10 mouse cellular contexts compared by ENCODE assay signal in the genomic region with DNA sequence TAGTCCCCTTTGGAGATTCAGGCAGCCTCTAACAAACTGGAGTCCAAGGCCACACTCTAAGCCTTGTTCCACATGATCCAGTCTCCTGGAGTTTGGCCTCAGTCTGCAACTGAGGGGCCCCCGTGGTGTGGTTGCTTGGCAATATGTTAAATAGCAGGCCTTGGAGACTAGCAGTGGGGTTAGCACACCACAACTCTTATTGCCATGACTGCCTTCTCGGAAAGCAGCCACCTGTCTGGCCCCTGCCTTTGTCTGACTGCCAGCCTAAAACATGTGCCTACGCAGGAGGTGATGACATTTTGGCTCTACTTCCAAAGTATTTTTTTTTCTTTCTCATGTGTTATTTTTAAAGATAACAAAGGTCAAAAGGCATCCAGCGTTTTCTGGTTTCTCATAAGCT. TPM values are rescaled to one million over a fixed set of nuclear protein-coding genes. Genes with fewer than 3 reads are reported as not detected.
DNase-seq lines count a peak whose midpoint lies in the region; ATAC-seq and TF ChIP-seq lines count a peak whose summit lies in the region.
"Had no signal": no experiment of that assay in that cellular context is flagged by ENCODE, and none has a peak within 500 bp of the region (broad histone marks: within the 10 kb centered on the region; RNA-seq: fewer than 3 reads in every experiment).

No protein-coding gene starts in this region.

- H3K9me3 ChIP-seq in embryonic facial prominence, embryonic 14.5 days (ENCODE audit: control insufficient read depth, low read length), result no peaks in the 10 kb centered on the region
- no peaks in the 10 kb centered on the region for H3K9me3 ChIP-seq in embryonic facial prominence, embryonic 10.5 days
- H3K9me3 ChIP-seq in G1E (replicated peaks), result no peaks in the 10 kb centered on the region
- H3K9me3 ChIP-seq in kidney, postnatal 0 days (replicated peaks; ENCODE audit: low read length), result no peaks in the 10 kb centered on the region
- H3K9me3 ChIP-seq: heart, embryonic 15.5 days; lung, embryonic 15.5 days had no signal

- peak; percentile 19 for DNase-seq in embryonic facial prominence, embryonic 14.5 days (ENCODE audit: low spot score)
- DNase-seq in embryonic facial prominence, embryonic 10.5 days (ENCODE audit: low spot score), result no peak
- no peak for DNase-seq in G1E (ENCODE audit: low spot score)
- DNase-seq in cerebellum, postnatal 25 days, result peak; percentile 52 to 65
- DNase-seq in kidney, postnatal 0 days (ENCODE audit: low spot score), result no peak
- no peak for DNase-seq in gastrocnemius, postnatal 25 days
- DNase-seq in thymus, postnatal 36 days, result no peak
- no peak for DNase-seq in heart, adult 2 months

- no peaks in the 10 kb centered on the region for H3K36me3 ChIP-seq in embryonic facial prominence, embryonic 14.5 days (ENCODE audit: control insufficient read depth, insufficient read depth, low read length)
- H3K36me3 ChIP-seq in embryonic facial prominence, embryonic 10.5 days (replicated peaks), result no peaks in the 10 kb centered on the region
- H3K36me3 ChIP-seq in G1E (replicated peaks), result no peaks in the 10 kb centered on the region
- H3K36me3 ChIP-seq in kidney, postnatal 0 days (ENCODE audit: insufficient read depth, low read length), result no peaks in the 10 kb centered on the region
- H3K36me3 ChIP-seq in heart, adult 2 months (ENCODE audit: control insufficient read depth, insufficient read depth, low read length), result no peaks in the 10 kb centered on the region
- H3K36me3 ChIP-seq: heart, embryonic 15.5 days; lung, embryonic 15.5 days had no signal

- no peak overlapping the region for H3K27ac ChIP-seq in embryonic facial prominence, embryonic 14.5 days (replicated peaks; ENCODE audit: low read depth, low read length)
- H3K27ac ChIP-seq in embryonic facial prominence, embryonic 10.5 days (replicated peaks), result no peak overlapping the region
- peak overlapping the region; percentile 64 for H3K27ac ChIP-seq in kidney, postnatal 0 days
- H3K27ac ChIP-seq in heart, adult 2 months, result no peak overlapping the region
- H3K27ac ChIP-seq: heart, embryonic 15.5 days; lung, embryonic 15.5 days had no signal

- H3K9ac ChIP-seq in embryonic facial prominence, embryonic 14.5 days (ENCODE audit: low read depth, low read length), result no peak overlapping the region
- H3K9ac ChIP-seq in kidney, postnatal 0 days (ENCODE audit: low read depth, low read length), result no peak overlapping the region
- H3K9ac ChIP-seq in heart, adult 2 months (ENCODE audit: low read depth, low read length), result no peak overlapping the region
- H3K9ac ChIP-seq: heart, embryonic 15.5 days; lung, embryonic 15.5 days had no signal

- 44% methylated on average over 4 of the region's 4 CpGs for WGBS in embryonic facial prominence, embryonic 14.5 days
- 65% methylated on average over 4 of the region's 4 CpGs for WGBS in embryonic facial prominence, embryonic 10.5 days
- 49% methylated on average over 4 of the region's 4 CpGs for WGBS in kidney, postnatal 0 days
- 51% methylated on average over 4 of the region's 4 CpGs for WGBS in heart, adult 2 months

- TF ChIP-seq CTCF in G1E (IDR thresholded peaks at IDR 0.05; ENCODE audit: low read depth, low read length), result no peak
- TF ChIP-seq CTCF in kidney, postnatal 0 days (IDR thresholded peaks at IDR 0.05; ENCODE audit: low read depth), result no peak
- no peak for TF ChIP-seq CTCF in heart, adult 2 months (IDR thresholded peaks at IDR 0.05)

- H3K27me3 ChIP-seq in embryonic facial prominence, embryonic 14.5 days (replicated peaks; ENCODE audit: control insufficient read depth, insufficient read depth, low read length), result no peaks in the 10 kb centered on the region; the same call in none of the 2 replicates
- peaks cover 92% of the 10 kb centered on the region for H3K27me3 ChIP-seq in embryonic facial prominence, embryonic 10.5 days (replicated peaks; ENCODE audit: low read depth, poor library complexity, severe bottlenecking)
- no peaks in the 10 kb centered on the region for H3K27me3 ChIP-seq in G1E (ENCODE audit: insufficient read depth, low read length)
- no peaks in the 10 kb centered on the region for H3K27me3 ChIP-seq in kidney, postnatal 0 days (ENCODE audit: insufficient read depth, low read length)
- H3K27me3 ChIP-seq in heart, adult 2 months (ENCODE audit: control insufficient read depth, insufficient read depth, low read length), result no peaks in the 10 kb centered on the region
- H3K27me3 ChIP-seq: heart, embryonic 15.5 days; lung, embryonic 15.5 days had no signal

- H3K4me2 ChIP-seq in embryonic facial prominence, embryonic 14.5 days (ENCODE audit: low read depth, low read length), result no peak overlapping the region
- H3K4me2 ChIP-seq in kidney, postnatal 0 days (ENCODE audit: low read length), result no peak overlapping the region
- H3K4me2 ChIP-seq: heart, embryonic 15.5 days; lung, embryonic 15.5 days had no signal

- no peak for TF ChIP-seq POLR2A in heart, adult 2 months (IDR thresholded peaks at IDR 0.05; ENCODE audit: insufficient read depth, low read depth, low read length)

- H3K4me3 ChIP-seq in embryonic facial prominence, embryonic 14.5 days (ENCODE audit: low read depth, low read length), result no peak overlapping the region
- H3K4me3 ChIP-seq in embryonic facial prominence, embryonic 10.5 days, result no peak overlapping the region
- H3K4me3 ChIP-seq in G1E (ENCODE audit: low read depth, low read length), result no peak overlapping the region; the same call in 1 of the 2 replicates
- H3K4me3 ChIP-seq in kidney, postnatal 0 days (replicated peaks; ENCODE audit: low read depth, low read length), result no peak overlapping the region
- H3K4me3 ChIP-seq in heart, adult 2 months, result no peak overlapping the region
- H3K4me3 ChIP-seq: heart, embryonic 15.5 days; lung, embryonic 15.5 days had no signal

- intact Hi-C loops in heart, adult 2 months (cut with DNase I), result no loop called here

- TF ChIP-seq EP300 in heart, adult 2 months (IDR thresholded peaks at IDR 0.05; ENCODE audit: insufficient read depth, low read depth, low read length), result no peak

- no peaks in the 10 kb centered on the region for H3K4me1 ChIP-seq in embryonic facial prominence, embryonic 14.5 days (ENCODE audit: control insufficient read depth, insufficient read depth, low read length)
- no peaks in the 10 kb centered on the region for H3K4me1 ChIP-seq in embryonic facial prominence, embryonic 10.5 days
- H3K4me1 ChIP-seq in G1E (ENCODE audit: insufficient read depth, low read depth, low read length), result peaks cover 39% of the 10 kb centered on the region
- no peaks in the 10 kb centered on the region for H3K4me1 ChIP-seq in kidney, postnatal 0 days (replicated peaks; ENCODE audit: insufficient read depth, low read length)
- no peaks in the 10 kb centered on the region for H3K4me1 ChIP-seq in heart, adult 2 months (ENCODE audit: control insufficient read depth, insufficient read depth, low read length)
- H3K4me1 ChIP-seq: heart, embryonic 15.5 days; lung, embryonic 15.5 days had no signal

- peak; percentile 55; the same call in 1 of the 2 replicates for ATAC-seq in embryonic facial prominence, embryonic 14.5 days (ENCODE audit: low read depth)
- ATAC-seq in G1E (ENCODE audit: extremely low read depth, insufficient number of reproducible peaks, low FRiP score, poor library complexity, severe bottlenecking), result peak; percentile 22; the same call in 1 of the 2 replicates
- peak; percentile 71 for ATAC-seq in kidney, postnatal 0 days (replicated peaks; ENCODE audit: low FRiP score, low read depth)

- no peaks in the 10 kb centered on the region for H3K79me2 ChIP-seq in heart, adult 2 months (replicated peaks; ENCODE audit: control insufficient read depth, insufficient read depth, low read length)

RNA-seq across cellular contexts. Expression of a gene that starts 7.5 kb away (rescaled TPM):
- 0.58 and 1.2 TPM in 2 replicates for polyA plus RNA-seq in embryonic facial prominence, embryonic 14.5 days (2014; fragmentation: Nextera tagmentation; extraction: Ambion mirVana)
- polyA plus RNA-seq in embryonic facial prominence, embryonic 10.5 days (2016; fragmentation: Nextera tagmentation; extraction: Ambion mirVana), result 0.15 and 0.31 TPM in 2 replicates
- total RNA-seq in G1E (2014; fragmentation: Nextera tagmentation) (0.24 and 0.90 TPM in 2 replicates), G1E (2017) (0.11 TPM in 1 of 2 replicates, not detected in the other)
- 0.30 and 0.35 TPM in 2 replicates for polyA plus RNA-seq in G1E (2012)
- 91.4 and 107 TPM in 2 replicates for polyA plus RNA-seq in kidney, postnatal 0 days (2015; fragmentation: Nextera tagmentation; extraction: Ambion mirVana)
- not detected for total RNA-seq in gastrocnemius, postnatal 25 days (2021)
- not detected for total RNA-seq in heart, adult 2 months (2021)
- polyA plus RNA-seq in heart, adult 2 months (2012; rRNA removed), result 0.16 TPM in 1 of 2 replicates, not detected in the other

RNA-seq across cellular contexts. Expression of a gene that starts 25.9 kb away (rescaled TPM):
- 0.52 and 0.79 TPM in 2 replicates for polyA plus RNA-seq in embryonic facial prominence, embryonic 14.5 days (2014; fragmentation: Nextera tagmentation; extraction: Ambion mirVana)
- 0.25 TPM in 1 of 2 replicates, not detected in the other for polyA plus RNA-seq in embryonic facial prominence, embryonic 10.5 days (2016; fragmentation: Nextera tagmentation; extraction: Ambion mirVana)
- total RNA-seq in G1E (2014; fragmentation: Nextera tagmentation) (not detected in 2 replicates), G1E (2017) (not detected in 2 replicates)
- polyA plus RNA-seq in G1E (2012), result 0.74 and 0.92 TPM in 2 replicates
- polyA plus RNA-seq in kidney, postnatal 0 days (2015; fragmentation: Nextera tagmentation; extraction: Ambion mirVana), result not detected in 2 replicates
- total RNA-seq in gastrocnemius, postnatal 25 days (2021), result not detected
- total RNA-seq in heart, adult 2 months (2021), result not detected
- not detected in 2 replicates for polyA plus RNA-seq in heart, adult 2 months (2012; rRNA removed)
- polyA plus RNA-seq: heart, embryonic 15.5 days; lung, embryonic 15.5 days had no signal

Comparison
In these comparisons a context has a peak if more than half of its experiments do, and no peak if none do; other contexts are left out.
1. DNase-seq: peak in embryonic facial prominence, embryonic 14.5 days (single experiment) and cerebellum, postnatal 25 days (2 of 2); none in embryonic facial prominence, embryonic 10.5 days (single experiment), G1E (single experiment), kidney, postnatal 0 days (single experiment), gastrocnemius, postnatal 25 days (single experiment), thymus, postnatal 36 days (0 of 2) and heart, adult 2 months (0 of 2).
2. RNA of a gene that starts 7.5 kb away (polyA plus RNA-seq): 91.4 to 107 TPM in kidney, postnatal 0 days; 0.58 to 1.2 TPM in embryonic facial prominence, embryonic 14.5 days, 0.30 to 0.35 TPM in G1E, 0.16 TPM in heart, adult 2 months and 0.15 to 0.31 TPM in embryonic facial prominence, embryonic 10.5 days; every median in the first group is over 10 times any median in the second.
3. Peak in every context shown above with its lines, with median percentiles within 50 percentile points of each other: ATAC-seq.